Mouse (Mus musculus) ES-Bruce4 (cell line): ENCODE measurements around the gene Mrln.

Experiments
- CTCF ChIP-seq: IDR thresholded peaks from one replicate; pipeline ENCODE4 v1.8.1; 2011; ENCODE audit warnings: low read depth, low read length
- POLR2A ChIP-seq: IDR thresholded peaks from one replicate; pipeline ENCODE4 v1.8.1; 2011; ENCODE audit warnings: low read length; ENCODE audit not compliant: insufficient read depth

- TF ChIP-seq CTCF (peak; percentile 0), POLR2A (no peak)
These were observed 40.6 kb downstream of the Mrln start, which contains the start of gene Slc16a9 for GRCm38 (mm10) chr10:70244921-70245558.
